Mouse (Mus musculus): ENCODE data around the gene Arhgap24. TPM values are rescaled to one million over a fixed set of nuclear protein-coding genes. Genes with fewer than 3 reads are reported as not detected.

The Arhgap24 gene
- polyA plus RNA-seq, 1 experiment from 2014 or later: 3.4 TPM

DNA sequence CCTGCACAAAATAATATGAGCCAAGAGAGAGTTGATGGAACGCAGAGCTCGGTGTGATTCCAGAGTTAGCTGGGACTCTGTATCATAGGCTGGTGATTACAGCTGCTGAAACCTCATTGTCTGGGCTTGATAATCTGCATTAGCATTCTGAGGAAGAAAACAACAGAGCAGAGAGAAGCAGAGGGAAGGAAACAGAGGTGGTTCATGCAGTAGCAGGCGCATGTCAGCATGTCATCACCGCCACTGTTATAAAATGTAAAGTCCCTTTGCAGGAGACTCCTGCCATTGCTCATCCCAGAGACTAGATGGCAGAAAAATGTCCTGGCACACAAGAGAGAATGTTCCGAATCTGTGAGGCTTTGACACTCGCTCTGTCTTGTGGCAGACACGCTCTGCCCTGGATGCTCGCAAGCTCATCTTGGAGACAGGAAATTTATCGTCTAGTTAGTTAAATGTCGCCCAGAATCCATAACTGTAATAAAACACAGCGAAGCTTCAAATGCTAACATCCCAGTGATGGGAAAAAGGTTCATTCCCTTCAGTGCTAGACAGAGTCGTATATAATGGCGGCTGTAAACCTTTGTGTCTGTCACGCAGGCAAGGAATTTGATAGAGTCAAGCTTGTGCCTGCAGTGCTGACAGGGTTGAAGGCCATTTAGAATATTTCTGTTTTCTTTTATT lies 407.4 kb downstream of the Arhgap24 start:
- WGBS: 80% methylated on average over 14 of the region's 14 CpGs
- no peak for ATAC-seq (replicated peaks)
- Histone ChIP-seq H3K9me3 (no peaks in the 10 kb centered on the region), H3K9ac (replicated peaks) (no peak overlapping the region), H3K27ac (replicated peaks) (no peak overlapping the region), H3K27me3 (no peaks in the 10 kb centered on the region), H3K4me1 (no peaks in the 10 kb centered on the region), H3K4me3 (no peak overlapping the region), H3K4me2 (replicated peaks) (no peak overlapping the region), H3K36me3 (no peaks in the 10 kb centered on the region)

GRCm38 (mm10) chr5:102889163-102889488 lies 407.9 kb downstream of the Arhgap24 start:
- 93% methylated on average over 2 of the region's 2 CpGs for WGBS
- H3K27ac ChIP-seq (replicated peaks): no peak overlapping the region
- no peak overlapping the region for H3K4me2 ChIP-seq (replicated peaks)
- no peaks in the 10 kb centered on the region for H3K4me1 ChIP-seq
- H3K9ac ChIP-seq (replicated peaks): no peak overlapping the region
- no peaks in the 10 kb centered on the region for H3K36me3 ChIP-seq
- no peaks in the 10 kb centered on the region for H3K9me3 ChIP-seq
- no peak for ATAC-seq (replicated peaks)
- H3K27me3 ChIP-seq: no peaks in the 10 kb centered on the region
- H3K4me3 ChIP-seq: no peak overlapping the region

DNA sequence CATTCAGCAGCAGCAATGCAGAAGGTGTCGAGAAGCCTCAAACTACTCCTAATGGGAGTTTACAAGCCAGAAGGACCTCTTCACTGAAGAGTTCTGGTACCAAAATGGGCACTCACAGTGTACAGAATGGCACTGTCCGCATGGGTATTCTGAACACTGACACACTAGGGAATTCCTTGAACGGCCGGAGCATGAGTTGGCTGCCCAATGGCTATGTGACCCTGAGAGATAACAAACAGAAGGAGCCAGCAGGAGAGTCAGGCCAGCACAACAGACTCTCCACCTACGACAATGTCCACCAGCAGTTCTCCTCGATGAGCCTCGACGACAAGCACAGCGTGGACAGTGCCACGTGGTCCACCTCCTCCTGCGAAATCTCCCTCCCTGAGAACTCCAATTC lies 411.0 kb downstream of the Arhgap24 start:
- no peaks in the 10 kb centered on the region for H3K4me1 ChIP-seq
- no peak for ATAC-seq (replicated peaks)
- H3K4me3 ChIP-seq: no peak overlapping the region
- no peaks in the 10 kb centered on the region for H3K36me3 ChIP-seq
- H3K4me2 ChIP-seq (replicated peaks): no peak overlapping the region
- H3K9ac ChIP-seq (replicated peaks): no peak overlapping the region
- 96% methylated on average over 11 of the region's 11 CpGs for WGBS
- H3K9me3 ChIP-seq: no peaks in the 10 kb centered on the region
- no peak overlapping the region for H3K27ac ChIP-seq (replicated peaks)
- H3K27me3 ChIP-seq: no peaks in the 10 kb centered on the region

DNA sequence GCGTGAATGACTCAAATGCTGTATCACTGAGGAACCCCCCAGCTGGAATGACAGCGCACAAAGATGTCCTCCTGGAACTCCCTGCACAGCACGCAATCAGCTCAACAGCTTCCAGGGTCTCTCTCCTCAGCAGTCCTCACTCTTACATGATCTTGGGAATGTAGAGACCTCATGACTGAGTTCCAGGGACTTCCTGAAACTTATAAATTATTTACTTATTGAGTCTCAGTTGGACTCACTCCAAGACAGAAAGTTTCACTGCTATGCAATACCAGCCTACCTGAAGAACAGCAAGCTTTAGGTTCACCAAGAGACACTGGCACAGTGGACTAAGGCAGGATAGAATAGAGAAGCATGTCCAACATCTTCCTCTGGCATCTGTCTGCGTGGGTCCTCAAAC lies 417.1 kb downstream of the Arhgap24 start:
- no peak overlapping the region for H3K4me2 ChIP-seq (replicated peaks)
- no peaks in the 10 kb centered on the region for H3K27me3 ChIP-seq
- no peak overlapping the region for H3K4me3 ChIP-seq
- H3K4me1 ChIP-seq: no peaks in the 10 kb centered on the region
- no peaks in the 10 kb centered on the region for H3K36me3 ChIP-seq
- ATAC-seq (replicated peaks): no peak
- no peak overlapping the region for H3K9ac ChIP-seq (replicated peaks)
- H3K9me3 ChIP-seq: no peaks in the 10 kb centered on the region
- 90% methylated on average over 4 of the region's 4 CpGs for WGBS
- no peak overlapping the region for H3K27ac ChIP-seq (replicated peaks)

DNA sequence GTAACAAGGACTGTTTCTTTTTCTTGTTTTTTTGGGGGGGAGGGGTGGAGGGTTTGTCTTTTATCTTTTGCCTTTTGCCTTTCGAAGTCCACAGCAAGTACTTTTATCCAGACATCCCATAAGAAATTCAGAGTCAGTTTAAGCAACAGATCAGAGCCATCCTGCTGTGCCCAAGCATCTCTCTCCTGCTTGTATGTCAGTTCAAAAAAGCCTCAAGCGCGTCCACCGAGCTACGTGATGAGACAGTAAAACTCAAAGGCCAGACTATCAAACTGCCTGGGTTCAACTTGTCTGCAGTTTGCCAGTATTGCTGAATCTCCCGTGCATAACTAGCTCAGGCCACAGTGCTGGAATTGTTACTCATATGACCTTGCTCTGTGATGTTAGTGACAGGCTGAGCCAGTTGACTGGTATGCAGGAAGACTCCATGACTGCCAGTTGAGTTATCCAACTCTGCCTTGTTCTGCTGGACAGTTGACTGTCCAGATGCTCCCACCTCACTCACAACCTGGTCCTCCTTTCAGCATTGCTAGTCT lies 418.6 kb downstream of the Arhgap24 start:
- H3K4me3 ChIP-seq: no peak overlapping the region

GRCm38 (mm10) chr5:102901176-102901575 lies 420.0 kb downstream of the Arhgap24 start:
- 85% methylated on average over 5 of the region's 5 CpGs for WGBS
- ATAC-seq (replicated peaks): no peak
- H3K4me3 ChIP-seq: no peak overlapping the region

More for the DNA sequence above, 418.6 kb downstream of the Arhgap24 start:
- H3K36me3 ChIP-seq: no peaks in the 10 kb centered on the region
- no peak overlapping the region for H3K27ac ChIP-seq (replicated peaks)
- H3K9me3 ChIP-seq: no peaks in the 10 kb centered on the region
- no peaks in the 10 kb centered on the region for H3K4me1 ChIP-seq
- no peak overlapping the region for H3K4me2 ChIP-seq (replicated peaks)
- no peak overlapping the region for H3K9ac ChIP-seq (replicated peaks)
- no peaks in the 10 kb centered on the region for H3K27me3 ChIP-seq
- 80% methylated on average over 6 of the region's 6 CpGs for whole genome bisulfite sequencing
- no peak for ATAC-seq (replicated peaks)

DNA sequence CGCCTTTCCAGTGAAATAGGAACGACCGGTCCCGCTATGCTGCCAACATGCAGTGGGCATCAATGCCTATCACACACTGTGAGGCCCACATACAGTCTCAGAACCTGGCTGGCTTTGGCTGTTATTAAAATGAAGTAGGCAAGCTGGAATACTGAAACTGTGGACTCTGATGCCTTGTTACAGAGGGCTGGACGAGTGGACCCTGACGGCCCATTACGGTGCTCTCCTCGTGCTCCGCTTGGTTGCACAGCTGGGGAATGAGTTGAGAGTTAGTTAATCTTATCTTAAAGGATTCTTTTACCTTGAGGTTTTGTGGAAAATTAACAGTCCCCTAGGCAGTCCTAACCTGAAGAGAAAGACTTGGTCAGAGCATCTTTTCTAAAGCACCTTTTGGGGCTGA lies 422.3 kb downstream of the Arhgap24 start:
- no peak overlapping the region for H3K27ac ChIP-seq (replicated peaks)
- no peaks in the 10 kb centered on the region for H3K36me3 ChIP-seq
- H3K4me1 ChIP-seq: 0 out of 2 replicates have a peak, but pooled peaks cover 6% of the 10 kb centered on the region
- no peak overlapping the region for H3K4me3 ChIP-seq
- 85% methylated on average over 9 of the region's 9 CpGs for WGBS
- no peaks in the 10 kb centered on the region for H3K9me3 ChIP-seq
- H3K4me2 ChIP-seq (replicated peaks): no peak overlapping the region
- ATAC-seq (replicated peaks): no peak
- H3K27me3 ChIP-seq: no peaks in the 10 kb centered on the region
- H3K9ac ChIP-seq (replicated peaks): no peak overlapping the region

More at GRCm38 (mm10) chr5:102901176-102901575, 420.0 kb downstream of the Arhgap24 start:
- Histone ChIP-seq H3K27ac (replicated peaks) (no peak overlapping the region), H3K36me3 (no peaks in the 10 kb centered on the region), H3K4me2 (replicated peaks) (no peak overlapping the region), H3K27me3 (no peaks in the 10 kb centered on the region), H3K9me3 (no peaks in the 10 kb centered on the region), H3K9ac (replicated peaks) (no peak overlapping the region), H3K4me1 (0 out of 2 replicates have a peak, but pooled peaks cover 2% of the 10 kb centered on the region)

- H3K27ac ChIP-seq (replicated peaks): no peak overlapping the region
- no peak overlapping the region for H3K9ac ChIP-seq (replicated peaks)
- no peaks in the 10 kb centered on the region for H3K27me3 ChIP-seq
- WGBS: 82% methylated on average over 12 of the region's 12 CpGs
- H3K4me1 ChIP-seq: 0 out of 2 replicates have a peak, but pooled peaks cover 6% of the 10 kb centered on the region
- no peaks in the 10 kb centered on the region for H3K36me3 ChIP-seq
- ATAC-seq (replicated peaks): no peak
- H3K4me3 ChIP-seq: no peak overlapping the region
- H3K9me3 ChIP-seq: no peaks in the 10 kb centered on the region
- H3K4me2 ChIP-seq (replicated peaks): no peak overlapping the region
Measured at GRCm38 (mm10) chr5:102904066-102904465, 422.9 kb downstream of the Arhgap24 start.

GRCm38 (mm10) chr5:102905441-102906211 lies 424.4 kb downstream of the Arhgap24 start:
- H3K4me2 ChIP-seq (replicated peaks): no peak overlapping the region
- 47% methylated on average over 13 of the region's 13 CpGs for WGBS

DNA sequence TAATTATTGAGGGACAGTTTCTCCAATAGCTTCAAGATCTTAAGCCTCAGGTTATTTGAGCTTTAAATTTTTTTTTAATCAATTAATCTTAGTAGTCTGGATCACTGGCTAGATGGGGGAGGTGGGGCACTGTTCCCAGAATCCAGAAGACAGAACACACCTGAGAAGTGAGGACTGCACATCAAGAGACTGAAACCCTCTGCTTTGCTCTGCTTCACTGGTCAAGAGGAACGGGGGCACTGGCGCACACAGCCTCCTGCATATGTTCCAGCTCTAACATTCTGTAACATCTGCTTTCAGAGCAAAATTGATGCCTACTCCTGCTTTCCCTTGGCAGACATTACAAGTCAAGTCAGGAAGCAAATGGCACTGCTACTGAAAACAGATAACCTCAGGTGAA lies 439.0 kb downstream of the Arhgap24 start:
- Histone ChIP-seq H3K9me3 (no peaks in the 10 kb centered on the region), H3K36me3 (peaks cover 8% of the 10 kb centered on the region; the same call in 1 of the 2 replicates), H3K4me1 (no peaks in the 10 kb centered on the region), H3K4me3 (no peak overlapping the region), H3K4me2 (replicated peaks) (no peak overlapping the region), H3K27me3 (no peaks in the 10 kb centered on the region), H3K9ac (replicated peaks) (no peak overlapping the region), H3K27ac (replicated peaks) (no peak overlapping the region)
- ATAC-seq (replicated peaks): no peak
- 94% methylated on average over 2 of the region's 2 CpGs for WGBS

More at GRCm38 (mm10) chr5:102905441-102906211, 424.4 kb downstream of the Arhgap24 start:
- ATAC-seq (replicated peaks): 0 out of 2 replicates have a peak, but pooled peaks have one; percentile 26
- Histone ChIP-seq H3K9ac (replicated peaks) (no peak overlapping the region), H3K4me1 (0 out of 2 replicates have a peak, but pooled peaks cover 6% of the 10 kb centered on the region), H3K36me3 (no peaks in the 10 kb centered on the region), H3K4me3 (no peak overlapping the region), H3K27me3 (no peaks in the 10 kb centered on the region), H3K27ac (replicated peaks) (0 out of 2 replicates have a peak overlapping the region, but pooled peaks have one; percentile 40), H3K9me3 (no peaks in the 10 kb centered on the region)

DNA sequence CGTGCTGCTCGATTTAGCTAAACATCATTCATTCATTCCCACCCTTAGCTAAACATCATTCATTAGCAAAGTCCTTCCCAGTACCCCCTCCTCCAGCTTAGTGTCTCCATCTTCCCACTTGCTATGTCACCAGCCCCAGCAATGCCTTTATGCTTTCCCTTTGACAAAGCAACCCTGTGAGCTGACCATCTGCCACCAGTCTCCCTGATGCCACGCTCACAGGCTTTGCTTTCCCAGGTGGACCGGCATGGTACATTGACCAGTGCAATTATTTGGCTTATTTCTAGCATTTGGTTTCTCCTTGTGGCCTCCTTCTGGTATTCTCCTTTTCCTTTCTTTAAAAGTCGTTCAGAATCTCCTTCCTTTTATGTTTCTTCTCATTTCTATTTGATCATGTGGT lies 445.6 kb downstream of the Arhgap24 start:
- no peak for ATAC-seq (replicated peaks)
- Histone ChIP-seq H3K4me3 (no peak overlapping the region), H3K4me1 (no peaks in the 10 kb centered on the region), H3K9me3 (no peaks in the 10 kb centered on the region), H3K36me3 (peaks cover 8% of the 10 kb centered on the region; the same call in 1 of the 2 replicates), H3K27ac (replicated peaks) (no peak overlapping the region), H3K27me3 (no peaks in the 10 kb centered on the region), H3K9ac (replicated peaks) (no peak overlapping the region), H3K4me2 (replicated peaks) (no peak overlapping the region)
- whole genome bisulfite sequencing: 77% methylated on average over 5 of the region's 5 CpGs

DNA sequence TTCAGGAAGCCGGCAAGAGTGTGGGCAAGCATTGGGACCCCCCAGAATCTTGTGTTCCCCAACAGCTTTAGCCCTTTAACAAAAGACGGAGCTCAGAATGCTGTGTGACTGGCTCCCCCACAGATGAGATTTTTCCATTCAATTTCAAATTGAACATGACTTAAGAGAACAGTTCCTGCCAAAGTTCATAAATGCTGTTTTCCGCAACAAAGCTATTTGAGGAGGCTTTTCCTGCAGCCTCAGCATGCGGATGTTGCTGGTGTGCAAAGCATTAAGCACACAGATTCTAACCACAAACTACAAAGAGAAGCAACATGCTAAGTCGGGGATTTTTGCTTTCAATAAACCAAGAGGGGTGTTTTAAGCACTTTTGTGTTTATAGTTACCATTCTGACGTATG lies 449.0 kb downstream of the Arhgap24 start:
- H3K4me3 ChIP-seq: no peak overlapping the region
- no peak overlapping the region for H3K9ac ChIP-seq (replicated peaks)
- no peaks in the 10 kb centered on the region for H3K4me1 ChIP-seq
- no peaks in the 10 kb centered on the region for H3K9me3 ChIP-seq
- no peak overlapping the region for H3K4me2 ChIP-seq (replicated peaks)
- ATAC-seq (replicated peaks): no peak
- no peaks in the 10 kb centered on the region for H3K27me3 ChIP-seq
- 57% methylated on average over 6 of the region's 6 CpGs for WGBS
- no peaks in the 10 kb centered on the region; the same call in 1 of the 2 replicates for H3K36me3 ChIP-seq
- H3K27ac ChIP-seq (replicated peaks): no peak overlapping the region; the same call in 1 of the 2 replicates

Data from forebrain, embryonic 15.5 days (tissue).